Mouse (Mus musculus) midbrain, postnatal 0 days (tissue): ENCODE measurements around the gene Sult6b1. TPM values are rescaled to one million over a fixed set of nuclear protein-coding genes. Genes with fewer than 3 reads are reported as not detected.

Experiments used
- ATAC-seq: fragments of 200-750 bp; cut with Nextera tagmentation; 2 replicates; pipeline ENCODE4 v1.8.0; 2017; ENCODE audit warnings: moderate number of reproducible peaks, mild to moderate bottlenecking, moderate TSS enrichment, moderate library complexity; ENCODE audit not compliant: low FRiP score
- DNase-seq: peaks from one replicate; pipeline ENCODE4 v3.0.0-alpha.2; 2015; ENCODE audit warnings: low spot score
- H3K27ac ChIP-seq: fragments of 300-500 bp; sonication (generic); 2 replicates; pipeline ENCODE4 v1.5.1; 2014; ENCODE audit warnings: low read depth, mild to moderate bottlenecking, low read length, mixed read lengths
- H3K27me3 ChIP-seq: fragments of 300-500 bp; sonication (generic); 2 replicates; pipeline ENCODE4 v1.6.1; 2014; ENCODE audit warnings: low read length, control low read depth, mixed read lengths; ENCODE audit not compliant: insufficient read depth
- H3K36me3 ChIP-seq: fragments of 300-500 bp; sonication (generic); 2 replicates; pipeline ENCODE4 v1.6.1; 2014; ENCODE audit warnings: low read length, control low read depth, mixed read lengths; ENCODE audit not compliant: insufficient read depth
- H3K4me1 ChIP-seq: fragments of 300-500 bp; sonication (generic); 2 replicates; pipeline ENCODE4 v1.6.1; 2014; ENCODE audit warnings: mild to moderate bottlenecking, control low read depth, antibody characterized with exemption, low read length, mixed read lengths; ENCODE audit not compliant: insufficient read depth
- H3K4me2 ChIP-seq: fragments of 300-500 bp; sonication (generic); 2 replicates; pipeline ENCODE4 v1.6.1; 2014; ENCODE audit warnings: low read depth, mild to moderate bottlenecking, low read length, mixed read lengths; ENCODE audit not compliant: poor library complexity, severe bottlenecking
- H3K4me3 ChIP-seq: fragments of 300-500 bp; sonication (generic); 2 replicates; pipeline ENCODE4 v1.5.1; 2014; ENCODE audit warnings: low read depth, mild to moderate bottlenecking, low read length, moderate library complexity
- H3K9ac ChIP-seq: fragments of 300-500 bp; sonication (generic); replicated peaks from 2 replicates; pipeline ENCODE4 v1.6.1; 2014; ENCODE audit warnings: mild to moderate bottlenecking, low read length, moderate library complexity, mixed read lengths; ENCODE audit not compliant: poor library complexity, severe bottlenecking
- H3K9me3 ChIP-seq: fragments of 300-500 bp; sonication (generic); 2 replicates; pipeline ENCODE4 v1.6.1; 2016; ENCODE audit warnings: low read length, control low read depth
- CTCF ChIP-seq: IDR thresholded peaks from 2 replicates; pipeline ENCODE4 v1.5.1; 2016; ENCODE audit warnings: antibody characterized with exemption, mild to moderate bottlenecking
- WGBS: fragments of 180-500 bp; shearing (Covaris S2); extraction: QIAGEN DNeasy Blood & Tissue Kit; methylation state at CpG from one replicate; pipeline ENCODE4 v1.1.7; 2014; 5-methylcytosine and 5-hydroxymethylcytosine counted together
- polyA plus RNA-seq: library from polyadenylated mRNA; unstranded; fragments of >200 nt; fragmentation: Nextera tagmentation; extraction: Ambion mirVana; gene quantifications from 2 replicates; pipeline ENCODE4 v1.2.1, GENCODE M21; 2015
- total RNA-seq: library from RNA; depleted of rRNA; stranded (reverse); fragments of >200 nt; gene quantifications from 2 replicates; pipeline ENCODE4 v1.2.3, GENCODE M21; 2014

The Sult6b1 gene
- total and polyA plus RNA-seq, 2 experiments from 2014 or later: not detected

- no peaks in the 10 kb centered on the region for H3K9me3 ChIP-seq
- H3K4me1 ChIP-seq: 0 out of 2 replicates have a peak, but pooled peaks cover 3% of the 10 kb centered on the region
- H3K4me2 ChIP-seq: peak overlapping the region; percentile 66
- no peaks in the 10 kb centered on the region for H3K27me3 ChIP-seq
- H3K27ac ChIP-seq: peak overlapping the region; percentile 68
- WGBS: 8% methylated on average over 26 of the region's 26 CpGs
- peak; percentile 31 for ATAC-seq
- peaks cover 25% of the 10 kb centered on the region for H3K36me3 ChIP-seq
- DNase-seq: no peak
- H3K9ac ChIP-seq: peak overlapping the region; percentile 79
- no peak for TF ChIP-seq CTCF
- H3K4me3 ChIP-seq: peak overlapping the region; percentile 77
Measured at GRCm38 (mm10) chr17:78937229-78937853, 30.5 kb upstream of the Sult6b1 start.

DNA sequence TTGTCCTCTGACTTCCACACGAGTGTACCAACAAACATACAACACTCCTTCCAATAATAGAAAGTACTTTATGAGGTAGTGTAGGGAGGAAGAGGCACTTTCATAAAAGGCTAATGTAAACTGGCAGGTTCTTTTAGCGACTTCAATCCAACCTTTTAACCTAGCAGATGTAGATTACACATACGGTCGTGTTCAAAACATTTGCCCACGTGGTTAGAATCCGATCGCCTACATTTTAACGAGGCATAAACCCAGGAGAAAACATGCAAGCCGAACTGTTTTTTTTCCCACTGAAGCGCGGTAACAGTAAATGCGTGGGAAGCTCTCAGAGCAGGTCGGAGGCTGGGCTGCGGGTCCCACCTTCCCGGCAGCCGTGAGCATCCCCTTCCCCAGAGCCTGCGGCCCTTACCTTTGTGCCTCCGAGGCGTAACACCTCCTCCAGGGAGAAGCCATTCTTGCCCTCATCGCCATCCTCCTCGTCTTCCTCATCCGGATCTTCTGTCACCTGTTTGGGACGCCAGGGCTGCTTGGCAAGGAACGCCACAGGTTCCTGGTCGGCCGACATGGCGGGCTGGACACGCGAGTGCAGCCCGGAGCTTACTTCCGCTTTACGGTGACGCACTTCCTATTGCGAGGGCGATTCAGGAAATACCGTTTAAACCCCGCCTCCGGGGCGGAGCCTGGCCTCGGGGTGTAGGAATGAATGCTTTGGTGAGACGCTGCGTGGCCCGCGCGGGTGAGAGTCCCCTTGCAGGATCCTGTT is 29.9 kb upstream of the Sult6b1 start, which contains the start of the genes Cebpz and Ndufaf7:
TSS of gene Cebpz (minus strand) at position 601 of the 763 bp plus-strand sequence.
TSS of gene Ndufaf7 (plus strand) at position 671 of the 763 bp plus-strand sequence.
- peak within 1 kb of the TSS; percentile 79 for H3K9ac ChIP-seq
- no peak for TF ChIP-seq CTCF
- H3K4me2 ChIP-seq: peak within 1 kb of the TSS; percentile 66
- ATAC-seq (peak; percentile 99), DNase-seq (peak; percentile 99)
- peak within 1 kb of the TSS; percentile 68 for H3K27ac ChIP-seq
- H3K4me1 ChIP-seq: 0 out of 2 replicates have a peak, but pooled peaks cover 3% of the 10 kb centered on the region
- H3K4me3 ChIP-seq: peak within 1 kb of the TSS; percentile 77
- no peaks in the 10 kb centered on the region for H3K27me3 ChIP-seq
- WGBS: under 1% methylated on average over 45 of the region's 45 CpGs
- H3K9me3 ChIP-seq: no peaks in the 10 kb centered on the region
- H3K36me3 ChIP-seq: peaks cover 26% of the 10 kb centered on the region

DNA sequence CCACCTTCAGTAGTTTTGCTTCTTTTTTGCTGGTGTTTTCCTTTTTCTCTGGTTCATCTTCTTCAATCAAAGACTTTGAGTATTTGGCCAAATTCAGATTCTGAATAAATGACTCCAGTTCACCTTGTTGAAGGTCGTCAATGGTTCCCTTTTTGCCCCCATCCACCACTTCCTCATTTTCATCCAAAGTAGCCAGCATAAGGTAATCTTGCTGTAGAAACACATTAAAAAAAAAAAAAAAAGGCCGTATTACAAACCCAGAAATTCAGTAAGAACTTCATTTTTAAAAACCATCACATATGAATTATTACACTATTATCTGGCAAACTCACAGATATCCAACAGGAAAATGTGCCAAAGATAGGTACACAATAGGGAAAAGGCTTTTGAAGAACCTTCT is 29.1 kb upstream of the Sult6b1 start:
- Histone ChIP-seq H3K36me3 (peaks cover 30% of the 10 kb centered on the region), H3K27ac (no peak overlapping the region), H3K4me1 (0 out of 2 replicates have a peak, but pooled peaks cover 3% of the 10 kb centered on the region), H3K4me3 (peak overlapping the region; percentile 77), H3K27me3 (no peaks in the 10 kb centered on the region), H3K4me2 (peak overlapping the region; percentile 66), H3K9me3 (no peaks in the 10 kb centered on the region), H3K9ac (peak overlapping the region; percentile 79; the same call in 1 of the 2 replicates)
- 81% methylated on average over 2 of the region's 2 CpGs for WGBS
- DNase-seq (no peak), ATAC-seq (no peak)
- TF ChIP-seq CTCF: no peak

GRCm38 (mm10) chr17:78917696-78918095 is 10.9 kb upstream of the Sult6b1 start:
- WGBS: 36% methylated on average over 6 of the region's 6 CpGs
- ATAC-seq: no peak
- DNase-seq: no peak
- Histone ChIP-seq H3K27ac (no peak overlapping the region), H3K36me3 (peaks cover 23% of the 10 kb centered on the region), H3K9me3 (no peaks in the 10 kb centered on the region), H3K4me1 (0 out of 2 replicates have a peak, but pooled peaks cover 6% of the 10 kb centered on the region), H3K27me3 (no peaks in the 10 kb centered on the region), H3K9ac (peak overlapping the region; percentile 46), H3K4me2 (peak overlapping the region; percentile 78), H3K4me3 (peak overlapping the region; percentile 71; the same call in 1 of the 2 replicates)
- TF ChIP-seq CTCF: no peak

GRCm38 (mm10) chr17:78916899-78917298 is 10.1 kb upstream of the Sult6b1 start:
- Histone ChIP-seq H3K9ac (peak overlapping the region; percentile 80), H3K9me3 (no peaks in the 10 kb centered on the region), H3K27me3 (no peaks in the 10 kb centered on the region), H3K36me3 (peaks cover 18% of the 10 kb centered on the region), H3K4me2 (peak overlapping the region; percentile 78), H3K27ac (peak overlapping the region; percentile 72), H3K4me3 (peak overlapping the region; percentile 71), H3K4me1 (0 out of 2 replicates have a peak, but pooled peaks cover 6% of the 10 kb centered on the region)
- WGBS: 4% methylated on average over 11 of the region's 11 CpGs
- DNase-seq: no peak
- ATAC-seq: peak; percentile 7; the same call in 1 of the 2 replicates
- no peak for TF ChIP-seq CTCF
